Mouse (Mus musculus) mature B cell (primary cell): ENCODE data around the gene Slc38a11.

Experiments used
- in situ Hi-C: fragments of 300-500 bp; cut with MboI; formaldehyde crosslinking; loops from 2 replicates; pipeline ENCODE4 v1.14.3; 2019

Slc38a11 gene

GRCm38 (mm10) chr2:65321998-65322754 lies 41.7 kb downstream of the Slc38a11 start:
- in situ Hi-C loops: no loop called here

- in situ Hi-C loops: no loop called here
These were observed 42.9 kb downstream of the Slc38a11 start for GRCm38 (mm10) chr2:65320975-65321374.

GRCm38 (mm10) chr2:65316721-65317120 lies 47.1 kb downstream of the Slc38a11 start:
- in situ Hi-C loops: no loop called here

GRCm38 (mm10) chr2:65311250-65311649 lies 52.6 kb downstream of the Slc38a11 start:
- in situ Hi-C loops: no loop called here

- in situ Hi-C loops: no loop called here
These were observed 67.3 kb downstream of the Slc38a11 start for GRCm38 (mm10) chr2:65296541-65296940.

GRCm38 (mm10) chr2:65294092-65294491 lies 69.7 kb downstream of the Slc38a11 start:
- in situ Hi-C loops: no loop called here

- in situ Hi-C loops: no loop called here
These were observed 70.4 kb downstream of the Slc38a11 start for GRCm38 (mm10) chr2:65293411-65293810.

GRCm38 (mm10) chr2:65289721-65290120 lies 74.1 kb downstream of the Slc38a11 start:
- in situ Hi-C loops: no loop called here

GRCm38 (mm10) chr2:65288696-65289095 lies 75.1 kb downstream of the Slc38a11 start:
- in situ Hi-C loops: no loop called here

GRCm38 (mm10) chr2:65285380-65285779 lies 78.5 kb downstream of the Slc38a11 start:
- in situ Hi-C loops: no loop called here

- in situ Hi-C loops: no loop called here
These were observed 80.9 kb downstream of the Slc38a11 start for GRCm38 (mm10) chr2:65282979-65283378.

- in situ Hi-C loops: no loop called here
These were observed 84.7 kb downstream of the Slc38a11 start for GRCm38 (mm10) chr2:65279029-65279690.

- in situ Hi-C loops: no loop called here
These were observed 88.3 kb downstream of the Slc38a11 start for GRCm38 (mm10) chr2:65275443-65276061.

GRCm38 (mm10) chr2:65273910-65274309 lies 89.9 kb downstream of the Slc38a11 start:
- in situ Hi-C loops: no loop called here

- in situ Hi-C loops: no loop called here
These were observed 95.1 kb downstream of the Slc38a11 start for GRCm38 (mm10) chr2:65268731-65269130.

GRCm38 (mm10) chr2:65267834-65268233 lies 96.0 kb downstream of the Slc38a11 start:
- in situ Hi-C loops: no loop called here

GRCm38 (mm10) chr2:65266576-65267299 lies 97.1 kb downstream of the Slc38a11 start:
- in situ Hi-C loops: no loop called here
